Mouse (Mus musculus) megakaryocyte, embryonic 14.5 days (primary cell): ENCODE results near the gene Col6a6. TPM values are rescaled to one million over a fixed set of nuclear protein-coding genes. Genes with fewer than 3 reads are reported as not detected.
"Not testable (repeated sequence)": the region's sequence is repeated elsewhere in the genome, so short reads cannot be mapped to it uniquely, and the experiment has no call there.

Experiments used
- H3K27me3 ChIP-seq: replicated peaks from 2 replicates; pipeline ENCODE3; 2012; ENCODE audit warnings: inconsistent platforms
- H3K36me3 ChIP-seq: replicated peaks from 2 replicates; pipeline ENCODE3; 2012; ENCODE audit warnings: low read length, inconsistent platforms, mixed read lengths
- H3K4me1 ChIP-seq: 2 replicates; pipeline ENCODE4 v1.6.1; 2012; ENCODE audit warnings: inconsistent platforms
- H3K4me3 ChIP-seq: replicated peaks from 2 replicates; pipeline ENCODE3; 2012; ENCODE audit warnings: moderate library complexity, mild to moderate bottlenecking, inconsistent platforms
- H3K9me3 ChIP-seq: 2 replicates; pipeline ENCODE4 v1.6.1; 2012; ENCODE audit warnings: inconsistent platforms
- FLI1 ChIP-seq: IDR thresholded peaks from 2 replicates; pipeline ENCODE4 v1.6.1; 2012; ENCODE audit warnings: low read length, inconsistent platforms, mixed read lengths
- GATA1 ChIP-seq: IDR thresholded peaks from 3 replicates; pipeline ENCODE4 v1.6.1; 2012; ENCODE audit warnings: mixed read lengths, low read length, inconsistent platforms, borderline replicate concordance
- polyA plus RNA-seq: library from polyadenylated mRNA; stranded (reverse); fragments of >175 nt; gene quantifications from 2 replicates; pipeline ENCODE4 v1.2.3, GENCODE M21; 2012; ENCODE audit warnings: low replicate concordance; ENCODE audit not compliant: insufficient read depth

Col6a6 gene
- polyA plus RNA-seq, 1 experiment = 0.12 TPM

DNA sequence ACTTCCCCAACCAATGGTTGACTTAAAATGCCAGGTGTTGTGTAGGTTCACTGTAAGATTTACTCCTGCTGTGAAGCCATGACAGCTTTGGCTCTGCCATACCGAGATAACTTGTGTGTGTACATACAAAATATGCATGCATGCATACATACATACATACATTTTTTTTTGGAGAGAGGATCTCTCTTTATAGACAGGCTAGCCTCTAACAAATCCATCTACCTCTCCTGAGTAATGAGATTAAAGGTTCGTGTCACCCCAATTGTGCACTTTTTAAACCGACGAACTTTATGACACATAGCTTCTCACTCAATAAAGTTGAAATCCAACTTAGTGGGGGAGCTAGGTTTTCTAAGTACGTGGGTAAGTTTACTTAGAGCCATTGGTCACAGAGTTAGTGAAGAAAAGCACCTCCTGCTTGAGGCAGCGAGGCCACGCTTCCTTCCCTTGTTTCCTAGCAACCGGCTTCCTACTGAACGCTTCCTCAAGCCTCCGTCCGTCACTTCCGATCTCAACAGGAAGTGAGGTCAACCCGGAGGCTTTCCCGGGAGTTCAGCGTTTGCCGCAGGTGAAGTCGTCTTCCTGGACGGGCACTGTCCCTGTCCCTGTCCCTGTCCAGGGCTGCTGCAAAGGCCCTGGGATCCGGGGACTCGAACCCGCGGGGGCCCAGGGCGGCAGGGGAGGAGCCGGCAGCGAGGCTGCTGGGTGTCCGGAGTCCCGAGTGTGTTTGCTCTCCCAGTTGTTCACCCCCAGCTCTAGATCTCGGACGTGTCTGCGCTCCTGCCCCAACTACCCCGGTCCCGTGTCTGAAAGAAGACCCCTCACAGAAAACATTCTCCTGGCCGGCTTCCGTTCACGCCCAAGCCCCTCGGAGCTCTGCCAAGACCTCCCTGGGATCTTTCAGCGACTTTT lies 185.2 kb downstream of the Col6a6 start, which contains the start of gene Pik3r4:
Gene Pik3r4, plus strand, starts transcription at position 519 of the 912 bp plus-strand sequence.
- no peaks in the 10 kb centered on the region for H3K27me3 ChIP-seq
- TF ChIP-seq FLI1 (peak; percentile 66), GATA1 (no peak)
- peaks cover 36% of the 10 kb centered on the region for H3K4me1 ChIP-seq
- H3K9me3 ChIP-seq = no peaks in the 10 kb centered on the region
- peaks cover 35% of the 10 kb centered on the region for H3K36me3 ChIP-seq
- H3K4me3 ChIP-seq = peak within 1 kb of the TSS; percentile 96

DNA sequence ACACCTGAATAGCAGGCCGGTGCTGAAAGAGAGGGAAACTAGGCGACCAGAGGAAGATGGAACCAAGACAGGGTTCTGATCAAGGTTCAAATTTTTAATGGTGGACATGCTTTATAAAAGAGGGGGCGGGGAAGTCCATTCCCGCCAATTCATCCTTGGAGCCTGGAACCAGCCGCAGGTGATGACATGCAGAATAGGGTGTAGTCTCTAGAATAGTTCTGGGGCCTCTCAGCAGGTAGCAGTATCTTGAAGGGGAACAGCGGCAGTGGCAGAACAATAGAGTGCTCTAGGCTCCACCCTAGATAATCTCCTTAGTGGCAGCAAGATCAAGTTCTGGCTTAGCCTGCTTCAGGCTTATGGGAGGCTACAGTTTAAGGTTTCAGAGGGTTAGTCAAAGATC lies 186.6 kb downstream of the Col6a6 start:
- peaks cover 23% of the 10 kb centered on the region for H3K36me3 ChIP-seq
- peaks cover 30% of the 10 kb centered on the region for H3K4me1 ChIP-seq
- H3K27me3 ChIP-seq = not testable (repeated sequence)

More for the DNA sequence above, 186.6 kb downstream of the Col6a6 start:
- H3K4me3 ChIP-seq, H3K9me3 ChIP-seq: not testable (repeated sequence)

Other genes with a start within 250 kb of the Col6a6 start
- 1.5 and 2.3 TPM in 2 replicates for gene Pik3r4, start 185.2 kb downstream of the Col6a6 start, polyA plus RNA-seq
- gene Col6a5, start 132.5 kb upstream of the Col6a6 start, polyA plus RNA-seq = not detected in 2 replicates